Mouse (Mus musculus): ENCODE measurements around the gene Ift52.

The Ift52 gene

DNA sequence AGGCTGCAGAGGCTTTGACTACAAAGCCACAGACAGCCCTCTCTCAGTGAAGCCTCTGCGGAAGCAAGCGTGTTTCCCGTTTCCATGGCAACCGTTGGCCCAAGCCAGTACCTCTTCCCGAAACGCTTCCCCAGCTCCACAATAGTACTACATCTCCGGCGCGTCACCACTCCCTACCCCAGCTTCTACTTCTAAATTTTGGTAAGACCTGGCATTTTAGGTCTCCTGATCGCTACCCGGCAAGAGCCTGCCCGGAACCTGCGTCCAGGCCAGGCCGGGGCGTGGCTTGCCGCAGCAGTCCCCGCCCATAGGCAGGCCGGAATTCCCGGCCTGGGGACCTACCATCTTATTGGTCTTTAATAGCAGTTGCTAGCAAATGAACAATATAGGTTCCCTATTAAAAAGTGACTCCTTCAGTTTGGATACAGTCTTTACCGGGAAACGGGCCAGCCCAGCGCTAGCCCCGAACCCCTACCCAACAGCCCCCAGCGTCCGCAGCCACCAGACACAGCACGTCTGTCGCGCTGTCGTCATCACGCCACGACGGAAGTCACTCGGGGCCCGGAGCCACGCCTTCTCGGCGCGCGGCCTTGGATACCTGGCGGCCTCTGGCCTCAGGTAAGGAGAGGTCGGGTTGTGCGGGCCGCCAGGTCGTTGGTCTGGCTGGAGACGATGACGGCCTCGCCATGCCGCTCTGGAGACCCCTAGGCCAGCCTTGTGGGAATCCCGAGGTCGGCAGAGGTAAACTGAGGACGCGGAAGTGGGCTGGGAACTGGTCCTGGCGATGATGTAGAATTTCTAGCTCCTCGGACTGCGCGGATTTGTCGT is at the start of gene Ift52:
Gene Ift52, plus strand, starts transcription at position 439 of the 828 bp plus-strand sequence.
- peak; percentile 90 for DNase-seq (ENCODE audit: low spot score)

- DNase-seq (ENCODE audit: low spot score) = peak; percentile 60
Observed at GRCm38 (mm10) chr2:162968357-162968756, 48.8 kb upstream of the Ift52 start.

DNA sequence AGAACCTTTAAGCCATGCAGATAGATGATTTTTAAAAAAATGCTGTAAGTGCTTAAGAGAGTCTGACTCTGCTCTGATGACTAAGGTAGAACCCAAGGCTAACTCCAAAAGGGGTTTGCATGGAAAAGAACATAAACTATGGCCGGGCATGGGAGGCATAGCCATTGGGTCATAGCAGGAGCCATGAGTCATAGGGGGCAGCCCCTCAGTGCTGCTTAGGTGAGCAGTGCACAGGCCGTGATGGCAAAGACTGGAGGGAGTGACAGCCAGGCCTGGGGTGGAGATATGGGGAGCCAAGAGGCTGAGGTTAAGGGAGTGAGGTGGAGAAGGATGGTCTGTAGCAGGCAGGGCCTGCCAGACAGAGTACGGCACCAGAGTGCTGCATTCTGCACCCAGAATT is 48.1 kb upstream of the Ift52 start:
- DNase-seq (ENCODE audit: low spot score) = no peak

GRCm38 (mm10) chr2:162970896-162971295 is 46.3 kb upstream of the Ift52 start:
- no peak for DNase-seq (ENCODE audit: low spot score)

DNA sequence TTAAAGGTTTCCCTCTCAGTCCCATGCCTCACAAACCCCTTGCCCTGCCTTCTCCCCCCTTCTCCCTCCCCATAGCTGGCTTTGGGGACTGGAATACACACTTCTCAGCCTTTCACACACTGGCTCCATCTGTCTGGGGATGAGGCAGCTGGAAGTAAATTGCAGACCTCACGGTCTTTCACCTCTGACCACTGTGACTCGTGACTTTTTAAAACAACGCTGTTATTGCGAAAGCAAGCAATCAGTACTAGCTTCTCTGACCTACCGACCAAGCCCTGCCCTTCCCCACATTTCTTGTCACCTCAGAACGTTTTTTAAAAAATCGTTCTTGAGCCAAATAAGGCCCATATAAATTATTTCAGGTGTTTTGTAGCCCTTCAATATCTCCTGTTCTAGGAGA is 44.4 kb upstream of the Ift52 start:
- DNase-seq (ENCODE audit: low spot score) = no peak

DNA sequence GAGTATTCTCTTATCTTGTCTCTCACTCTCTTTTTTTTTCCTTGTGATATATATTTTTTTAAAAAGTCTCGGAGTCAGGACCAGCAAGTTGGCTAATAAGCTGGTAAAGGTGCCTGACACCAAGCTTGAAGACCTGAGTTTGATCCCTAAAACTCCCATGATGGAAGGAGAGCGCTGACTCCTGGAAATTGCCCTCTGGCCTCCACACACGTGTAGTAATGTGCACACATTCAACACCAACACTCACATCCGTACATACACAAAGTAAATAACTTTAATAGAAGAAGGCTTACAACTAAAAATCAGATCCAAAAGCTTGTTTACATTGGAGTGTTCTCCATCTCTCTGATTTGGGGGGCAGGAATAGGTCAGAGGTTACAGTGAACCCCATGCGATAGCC is 43.9 kb upstream of the Ift52 start:
- no peak for DNase-seq (ENCODE audit: low spot score)

GRCm38 (mm10) chr2:162973637-162974036 is 43.5 kb upstream of the Ift52 start:
- peak; percentile 83 for DNase-seq (ENCODE audit: low spot score)

DNA sequence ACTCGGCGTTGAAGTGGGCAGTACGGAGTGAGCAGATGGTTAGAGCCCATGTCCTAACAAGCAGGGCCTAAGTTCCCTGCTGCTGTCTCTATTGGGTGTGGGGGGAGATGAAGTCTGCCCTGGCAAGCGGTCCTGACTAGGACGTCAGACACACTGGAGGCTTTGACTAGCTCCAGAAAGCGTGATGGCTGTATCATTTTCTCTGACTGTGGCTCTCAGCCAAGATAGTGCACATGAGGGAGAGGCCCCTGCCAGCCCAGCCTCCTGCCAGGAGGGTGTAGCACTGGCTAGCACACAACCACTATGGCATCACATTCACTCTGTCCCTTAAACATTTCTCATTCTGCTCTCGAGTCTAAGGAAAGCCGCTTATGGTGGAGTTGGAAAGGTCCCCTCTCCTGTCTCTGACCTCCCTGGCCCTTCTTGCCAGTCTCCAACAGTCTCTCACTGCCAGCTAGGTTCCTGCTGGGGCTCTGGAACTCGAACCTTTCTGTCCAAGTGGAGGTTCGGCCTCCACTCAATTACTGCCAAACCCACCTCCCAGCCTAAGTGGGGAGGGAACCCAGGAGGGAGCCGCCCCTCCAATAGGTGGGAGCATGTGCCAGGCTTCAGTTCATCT is 41.9 kb upstream of the Ift52 start:
- peak; percentile 51 for DNase-seq (ENCODE audit: low spot score)

- no peak for DNase-seq (ENCODE audit: low spot score)
Observed at GRCm38 (mm10) chr2:162976001-162976400, 41.2 kb upstream of the Ift52 start.

DNA sequence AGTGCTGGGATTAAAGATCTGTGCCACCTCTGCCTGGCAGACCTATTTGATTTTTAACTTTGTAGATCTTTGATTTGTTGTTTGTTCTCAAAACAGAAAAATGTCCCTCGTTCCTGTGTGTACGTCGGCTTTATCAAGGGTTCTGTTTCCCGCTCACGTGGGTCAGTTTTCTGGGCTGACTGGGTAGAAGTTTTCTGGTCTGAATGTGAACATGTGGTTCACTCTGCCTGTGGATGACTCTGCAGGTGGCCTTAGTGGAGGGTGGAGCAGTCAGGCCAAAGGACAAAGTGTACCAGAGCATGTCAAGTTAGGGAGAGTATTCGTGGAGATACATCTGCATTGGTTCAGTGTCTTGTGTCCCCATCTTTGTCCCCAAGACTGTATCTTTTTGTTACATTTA is 32.8 kb upstream of the Ift52 start:
- DNase-seq (ENCODE audit: low spot score) = no peak

GRCm38 (mm10) chr2:162985923-162986322 is 31.2 kb upstream of the Ift52 start:
- DNase-seq (ENCODE audit: low spot score) = peak; percentile 72

DNA sequence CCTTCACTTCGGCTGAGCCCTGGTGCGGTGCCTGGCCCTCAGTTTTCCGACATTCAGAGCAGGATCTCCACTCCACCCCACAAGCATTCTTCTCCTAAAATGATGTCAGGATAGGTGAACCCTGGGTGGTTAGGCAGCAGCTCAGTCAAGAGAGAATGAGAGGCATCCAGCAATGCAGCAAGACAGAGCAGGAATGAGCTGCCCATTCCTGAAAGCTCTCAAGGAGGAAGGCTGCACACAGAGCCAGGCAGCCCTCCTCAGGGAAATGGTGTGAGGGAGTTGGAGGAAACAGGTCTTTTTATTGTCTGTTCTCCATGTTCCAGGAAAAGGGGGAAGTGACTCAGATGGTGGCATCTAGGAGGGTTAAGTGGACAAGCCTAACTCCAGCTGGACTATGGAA is 30.4 kb upstream of the Ift52 start:
- DNase-seq (ENCODE audit: low spot score) = no peak

GRCm38 (mm10) chr2:162987218-162987617 is 29.9 kb upstream of the Ift52 start, which contains the start of gene Sgk2:
Gene Sgk2 (plus strand): TSS chr2:162987330.
- no peak for DNase-seq (ENCODE audit: low spot score)

DNA sequence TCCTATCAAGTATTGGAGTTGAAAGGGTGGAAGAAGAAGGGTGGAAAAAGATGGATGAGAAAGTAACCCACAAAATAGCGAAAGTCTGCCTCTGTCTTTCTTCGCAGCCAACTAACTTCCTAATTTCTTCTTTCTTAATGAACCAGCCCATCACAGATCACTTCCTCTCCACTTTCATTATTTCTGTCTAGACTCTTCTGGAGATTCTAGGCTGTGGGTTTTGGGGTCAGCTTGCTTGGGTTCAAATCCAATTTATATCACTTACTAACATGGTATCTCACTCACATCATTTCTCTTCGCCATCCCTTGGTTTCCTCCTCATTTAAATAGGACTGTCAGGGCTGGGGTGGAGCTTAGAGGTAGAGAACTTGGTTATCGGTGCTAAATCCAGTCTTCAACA is 28.9 kb upstream of the Ift52 start:
- DNase-seq (ENCODE audit: low spot score) = no peak

- DNase-seq (ENCODE audit: low spot score) = no peak
Observed at GRCm38 (mm10) chr2:162991394-162992083, 25.6 kb upstream of the Ift52 start.

- no peak for DNase-seq (ENCODE audit: low spot score)
Observed at GRCm38 (mm10) chr2:162992084-162992437, 25.1 kb upstream of the Ift52 start.

DNA sequence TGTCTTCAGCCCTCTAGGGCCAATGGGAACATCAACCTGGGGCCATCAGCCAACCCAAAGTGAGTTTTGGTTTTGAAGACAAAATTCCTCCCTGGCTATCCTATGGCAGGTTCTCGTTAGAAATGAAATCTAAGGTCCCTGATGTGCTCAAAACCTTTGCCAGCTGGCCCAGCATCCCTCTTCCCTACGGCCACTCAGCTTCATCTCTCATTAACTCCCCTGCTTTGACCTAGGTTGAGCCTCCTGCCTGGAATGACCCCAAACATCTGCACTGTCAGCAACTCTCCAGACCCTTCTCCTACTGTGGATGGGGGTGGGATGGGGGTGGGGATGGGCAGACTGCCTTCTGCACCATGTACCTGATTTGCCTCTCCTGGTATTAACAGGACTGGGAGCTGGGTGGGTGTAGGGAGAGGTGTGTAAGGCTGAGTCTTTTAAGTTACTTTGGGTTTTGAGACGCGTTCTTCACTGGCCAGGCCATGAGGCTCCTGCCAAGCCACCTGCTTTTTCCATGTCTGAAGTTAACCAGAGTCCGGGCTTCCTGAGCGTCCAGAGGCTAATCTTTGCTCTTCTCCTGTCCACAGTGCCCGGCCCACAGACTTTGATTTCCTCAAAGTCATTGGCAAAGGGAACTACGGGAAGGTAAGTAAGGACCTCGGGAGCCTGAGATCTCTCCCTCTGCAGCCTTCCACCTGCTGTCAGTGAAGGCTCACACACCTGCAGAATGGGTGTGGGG is 23.1 kb upstream of the Ift52 start:
- no peak for DNase-seq (ENCODE audit: low spot score)

GRCm38 (mm10) chr2:162998528-162999230 is 18.5 kb upstream of the Ift52 start:
- peak; percentile 84 for DNase-seq (ENCODE audit: low spot score)

DNA sequence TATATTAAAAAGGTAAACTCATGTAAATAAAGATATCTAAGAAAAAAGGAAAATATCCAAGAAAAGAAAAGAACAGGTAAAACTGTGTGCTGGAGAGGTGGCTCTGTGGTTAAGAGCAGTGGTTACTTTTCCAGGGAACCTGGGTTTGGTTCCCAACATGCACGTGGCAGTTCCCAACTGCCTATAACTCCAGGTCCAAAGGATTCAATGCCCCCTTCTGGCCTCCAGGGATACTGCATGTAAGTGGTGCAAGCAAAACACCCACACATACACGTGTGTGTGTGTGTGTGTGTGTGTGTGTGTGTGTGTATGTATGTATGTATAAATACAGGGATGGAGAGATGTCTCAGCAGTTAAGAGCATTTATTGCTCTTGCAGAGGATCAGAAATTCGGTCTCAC is 17.4 kb upstream of the Ift52 start:
- peak; percentile 57 for DNase-seq (ENCODE audit: low spot score)

- no peak for DNase-seq (ENCODE audit: low spot score)
Observed at GRCm38 (mm10) chr2:163001071-163001470, 16.1 kb upstream of the Ift52 start.

- no peak for DNase-seq (ENCODE audit: low spot score)
Observed at GRCm38 (mm10) chr2:163007299-163007698, 9.9 kb upstream of the Ift52 start.

DNA sequence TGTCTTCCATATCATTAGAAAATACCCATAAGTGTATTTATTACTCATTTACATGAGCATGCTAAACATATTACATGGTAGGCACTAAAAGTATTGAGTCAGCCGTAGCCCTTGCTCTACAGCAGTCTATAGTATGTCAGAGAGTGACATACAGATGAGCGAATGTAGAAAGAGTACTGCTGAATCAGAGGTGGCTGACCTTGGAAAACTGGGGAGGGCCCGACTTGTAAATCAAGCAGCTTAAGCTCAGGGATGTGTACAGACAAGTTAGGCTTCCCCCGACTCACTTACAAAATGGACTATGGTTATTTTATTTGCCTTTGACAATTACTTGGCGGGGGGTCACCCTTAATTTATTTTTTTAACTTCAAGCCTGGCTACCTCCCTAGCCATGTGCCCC is 14.1 kb downstream of the Ift52 start:
- no peak for DNase-seq (ENCODE audit: low spot score)
